Mouse (Mus musculus) adrenal gland, postnatal 10 days (tissue): ENCODE results near the gene Mfsd4b1. TPM values are rescaled to one million over a fixed set of nuclear protein-coding genes. Genes with fewer than 3 reads are reported as not detected.
"Not testable (repeated sequence)": the region's sequence is repeated elsewhere in the genome, so short reads cannot be mapped to it uniquely, and the experiment has no call there.

ENCODE experiments used
- DNase-seq: peaks from one replicate; pipeline ENCODE4 v3.0.0; 2021; ENCODE audit warnings: mixed read lengths
- total RNA-seq, 2 experiments: library from RNA; stranded (reverse); gene quantifications; 2 replicates each; pipeline ENCODE4 v1.2.3; 2021

The Mfsd4b1 gene
- total RNA-seq, 2 experiments from 2014 or later = 6.4 to 7.4 TPM

DNA sequence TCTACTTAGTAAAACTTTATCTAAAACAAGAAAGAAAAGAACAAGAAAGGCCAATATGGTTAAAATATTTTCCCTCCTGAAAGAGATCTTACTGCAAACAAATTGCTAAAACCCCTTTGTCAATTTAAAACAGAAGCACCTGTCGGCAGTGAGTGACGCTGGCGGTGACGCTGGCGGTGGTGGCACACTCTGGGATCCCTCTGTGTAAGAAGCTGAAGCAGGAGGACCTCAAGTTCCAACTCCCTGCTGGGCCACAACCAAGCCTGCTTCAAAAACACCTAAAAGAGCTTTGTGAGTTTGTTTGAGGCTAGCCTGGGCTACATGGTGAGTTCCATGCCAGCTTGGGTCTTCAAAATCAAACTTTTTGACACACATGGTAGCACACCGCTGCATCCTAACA is 9.9 kb upstream of the Mfsd4b1 start:
- DNase-seq = no peak

DNA sequence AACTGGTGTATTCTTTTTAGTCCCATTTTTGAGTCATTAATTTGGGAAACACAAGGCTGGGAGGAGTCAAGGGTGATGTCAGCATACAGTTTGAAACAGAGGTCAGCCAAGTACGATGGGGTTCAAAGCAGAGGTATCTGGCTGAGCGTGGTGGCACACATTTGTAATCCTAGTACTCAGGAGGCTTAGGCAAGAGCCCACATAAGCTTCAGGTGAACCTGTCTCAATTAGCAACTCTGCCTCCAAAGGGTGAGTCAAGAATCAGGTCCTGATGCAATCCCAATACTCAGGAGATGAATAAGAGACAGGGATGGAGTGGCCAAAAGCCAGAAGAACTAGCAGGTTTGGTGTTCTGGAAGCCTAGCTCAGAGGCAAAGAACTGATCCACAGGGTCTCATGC is 7.8 kb upstream of the Mfsd4b1 start:
- DNase-seq = no peak

DNA sequence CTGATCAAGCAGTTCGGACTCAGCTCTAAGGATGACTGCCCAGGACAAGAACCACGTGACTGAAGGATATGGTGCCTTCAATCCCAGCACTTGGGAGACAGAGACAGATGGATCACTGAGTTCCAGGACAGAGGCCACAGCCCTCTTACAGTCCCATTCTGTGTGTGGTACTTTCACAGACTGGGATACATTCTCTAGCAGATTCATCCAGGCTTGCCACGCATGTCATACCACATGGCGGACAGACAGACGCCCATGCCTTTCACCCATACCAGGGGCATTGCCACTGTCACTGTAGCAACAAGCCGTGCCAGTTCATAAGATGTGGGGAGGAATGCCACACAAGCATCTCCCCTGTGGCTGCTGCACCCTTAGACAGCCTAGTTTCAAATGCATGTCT is 5.6 kb upstream of the Mfsd4b1 start:
- DNase-seq = no peak

DNA sequence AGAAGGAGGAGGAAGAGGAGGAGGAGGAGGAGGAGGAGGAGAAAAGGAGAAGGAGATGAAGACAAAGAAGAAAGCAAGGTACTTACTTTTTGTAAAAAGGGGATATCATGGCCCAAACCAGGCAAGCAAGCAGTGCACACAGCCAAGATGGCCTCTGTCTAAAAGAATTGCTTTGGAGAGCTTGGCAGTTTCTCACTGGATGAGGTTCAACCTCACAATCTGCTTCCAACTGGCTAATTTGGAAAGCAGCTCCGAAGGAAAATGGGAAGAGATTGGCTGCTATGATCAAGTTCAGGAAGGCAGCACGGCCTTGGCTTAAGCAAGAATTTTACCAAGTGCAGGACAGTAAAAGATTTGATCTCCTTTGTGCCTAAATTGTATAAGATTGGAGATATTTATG is 4.5 kb upstream of the Mfsd4b1 start:
- no peak for DNase-seq

DNA sequence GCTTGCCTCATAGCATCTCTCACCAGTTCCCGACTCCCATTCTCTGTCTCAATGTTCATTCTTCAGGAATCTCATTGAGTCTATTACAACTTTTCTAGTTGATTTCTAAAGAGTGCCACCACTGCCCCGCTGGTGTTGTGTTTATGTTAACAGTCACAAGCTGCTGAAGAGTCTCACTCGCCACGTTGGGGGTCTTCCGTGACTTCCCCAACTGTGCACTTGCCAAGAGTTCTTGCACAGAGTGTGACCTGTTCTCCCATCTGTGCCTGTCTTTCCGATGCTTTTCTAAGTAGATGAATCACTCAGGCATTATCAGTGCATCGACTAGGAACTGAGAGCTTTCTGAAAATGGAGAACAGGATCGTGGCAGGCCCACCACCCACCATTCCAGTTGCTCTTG is 3.0 kb upstream of the Mfsd4b1 start:
- DNase-seq = no peak

DNA sequence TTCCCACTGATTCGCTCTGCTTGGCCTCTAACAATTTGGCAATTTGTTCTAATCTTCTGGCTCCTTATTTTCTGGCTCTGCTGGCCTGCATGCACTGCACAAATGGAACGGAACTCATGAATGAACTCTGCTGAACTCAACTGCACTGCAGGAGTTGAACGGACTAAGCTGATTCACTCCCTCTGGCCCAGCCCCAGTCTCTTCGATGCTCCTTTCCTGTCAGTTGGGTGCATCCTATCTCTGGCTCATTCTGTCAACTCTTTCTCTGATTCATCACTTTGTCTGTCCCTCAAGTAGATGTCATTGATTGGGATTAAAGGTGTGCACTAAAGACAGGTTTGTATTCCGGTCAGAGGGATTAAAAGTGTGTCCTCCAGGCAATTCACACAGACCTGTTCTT is 1.5 kb upstream of the Mfsd4b1 start:
- no peak for DNase-seq

DNA sequence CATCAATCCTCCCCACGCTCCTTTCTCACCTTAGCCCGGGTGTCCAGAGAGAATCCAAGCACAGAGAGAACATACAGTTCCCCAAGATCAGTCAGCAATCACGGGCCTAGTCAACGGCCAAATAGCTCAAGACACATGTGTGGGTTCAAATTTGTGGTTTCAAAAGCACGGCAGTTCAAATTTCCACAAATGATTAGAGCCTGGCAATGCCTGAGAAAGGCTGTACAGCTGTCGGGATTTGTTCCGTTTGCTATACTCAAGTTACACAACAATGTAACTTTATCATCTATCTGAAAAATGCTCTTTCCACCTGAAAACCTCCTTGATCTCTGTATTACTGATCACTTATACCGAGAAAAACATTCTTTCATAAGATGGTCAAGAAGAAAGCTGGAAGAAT is 492 bp upstream of the Mfsd4b1 start:
- DNase-seq = no peak

DNA sequence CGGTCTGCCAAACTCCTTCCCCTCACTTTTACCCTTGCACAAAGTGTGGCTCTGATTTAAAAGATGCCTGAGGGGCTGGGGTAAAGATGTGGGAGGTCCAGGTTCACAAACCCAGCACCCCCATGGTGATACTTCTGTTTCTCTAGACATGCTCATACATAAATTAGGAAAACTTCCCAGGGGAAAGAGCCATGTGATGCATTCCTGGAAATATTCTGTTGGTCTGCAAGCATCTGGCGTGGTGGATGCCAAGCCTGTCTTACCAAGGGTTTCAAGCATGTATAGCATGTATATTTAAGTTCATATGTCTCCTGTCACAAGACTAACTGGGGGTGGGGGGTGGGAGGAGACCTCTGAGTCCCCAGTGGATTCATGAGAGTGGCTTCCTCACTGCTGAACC is 4.7 kb downstream of the Mfsd4b1 start:
- DNase-seq = no peak

DNA sequence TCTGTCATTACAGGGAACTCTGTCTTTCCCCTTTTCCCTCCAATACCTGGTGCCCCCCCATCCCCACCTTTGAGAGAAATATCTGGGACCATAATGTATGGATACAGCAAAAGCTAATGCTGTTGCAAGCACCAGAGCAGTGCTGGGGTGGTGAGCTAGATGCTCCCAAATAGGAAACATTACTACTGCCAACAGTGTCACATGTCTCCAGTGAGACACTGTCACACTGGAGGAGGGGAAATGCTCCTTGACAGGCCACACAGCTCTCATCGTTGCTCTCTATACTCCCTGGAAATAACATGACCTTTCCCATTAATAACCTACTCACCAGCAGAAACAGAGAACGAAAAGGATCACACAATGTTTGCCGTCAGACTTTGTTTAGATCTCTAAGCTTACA is 5.6 kb downstream of the Mfsd4b1 start:
- no peak for DNase-seq

DNA sequence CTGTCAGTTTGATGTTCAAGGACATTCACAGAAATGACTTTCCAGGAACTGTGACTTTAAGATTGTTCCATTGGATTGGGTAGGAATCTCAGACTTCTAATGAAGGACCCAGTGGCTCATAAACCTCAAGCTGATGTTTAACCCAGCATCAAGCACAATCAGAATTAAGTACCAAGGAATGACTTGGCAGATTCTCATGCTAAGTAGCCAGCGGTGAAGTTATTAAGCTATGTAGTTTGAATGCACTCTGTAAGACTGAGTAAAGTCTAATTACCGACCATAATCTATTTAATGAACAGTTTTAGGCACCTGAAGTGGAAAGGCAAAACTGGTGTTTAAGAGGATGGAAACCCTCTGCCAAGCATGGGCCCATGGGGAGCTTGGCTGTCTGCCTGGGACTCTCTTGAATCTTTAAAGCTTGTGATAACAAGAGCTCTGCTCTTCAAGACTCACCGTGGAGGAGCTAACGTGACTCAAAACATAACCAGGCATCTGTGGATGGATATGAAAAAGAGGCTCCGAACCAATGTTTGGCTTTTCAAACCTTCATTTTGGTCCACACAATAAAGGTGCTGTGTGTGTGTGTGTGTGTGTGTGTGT is 6.7 kb downstream of the Mfsd4b1 start:
- DNase-seq = no peak

DNA sequence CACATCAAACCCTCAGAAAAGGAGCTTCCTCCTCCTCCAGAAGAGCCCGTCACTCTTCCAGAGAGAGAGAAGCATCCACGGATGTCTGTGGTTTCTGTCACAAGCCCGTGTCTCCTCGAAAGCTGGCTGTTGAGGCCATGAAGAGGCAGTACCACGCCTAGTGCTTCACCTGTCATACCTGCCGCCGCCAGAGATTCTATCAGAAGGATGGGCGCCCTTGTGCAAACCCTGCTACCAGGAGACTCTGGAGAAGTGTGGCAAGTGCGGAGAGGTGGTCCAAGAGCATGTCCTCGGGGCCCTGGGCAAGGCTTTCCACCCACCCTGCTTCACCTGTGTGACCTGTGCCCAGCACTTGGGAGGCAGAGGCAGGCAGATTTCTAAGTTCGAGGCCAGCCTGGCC is 15.5 kb downstream of the Mfsd4b1 start:
- DNase-seq = no peak

DNA sequence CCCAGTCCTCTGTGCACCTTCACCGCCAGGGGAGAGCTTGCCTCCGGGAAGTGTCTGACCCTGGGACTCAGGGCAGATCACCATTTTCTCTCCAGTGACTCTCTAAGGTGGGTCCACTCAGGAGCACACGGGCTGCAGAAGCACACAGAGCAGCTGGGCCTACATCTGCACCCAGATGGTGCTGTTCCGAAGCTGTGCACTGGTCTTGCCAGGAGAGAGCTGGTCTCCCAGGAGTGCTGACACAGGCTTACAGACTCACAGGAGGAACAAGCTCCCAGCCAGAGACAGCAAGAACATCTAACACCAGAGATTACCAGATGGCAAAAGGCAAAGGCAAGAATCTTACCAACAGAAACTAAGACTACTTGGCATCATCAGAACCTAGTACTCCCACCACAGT is 16.2 kb downstream of the Mfsd4b1 start:
- DNase-seq = not testable (repeated sequence)

DNA sequence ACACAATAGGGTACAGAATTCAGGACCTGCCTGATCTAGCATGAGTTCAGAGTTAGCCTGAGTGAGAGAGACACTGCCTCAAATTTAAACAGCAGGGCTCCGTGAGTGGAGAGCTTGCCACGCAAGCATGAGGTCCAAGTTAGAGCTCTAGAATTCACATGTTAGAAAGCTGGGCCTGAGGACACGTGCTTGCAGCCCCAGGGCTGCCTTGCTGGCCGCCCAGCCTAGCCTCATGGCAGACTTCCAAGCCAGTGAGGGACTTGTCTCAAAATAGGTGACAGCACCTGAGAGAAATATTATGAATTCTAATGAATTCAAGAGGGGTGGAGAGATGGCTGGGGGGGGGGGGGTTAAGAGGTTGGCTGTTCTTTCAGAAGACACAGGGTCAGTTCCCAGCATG is 17.1 kb downstream of the Mfsd4b1 start:
- no peak for DNase-seq

DNA sequence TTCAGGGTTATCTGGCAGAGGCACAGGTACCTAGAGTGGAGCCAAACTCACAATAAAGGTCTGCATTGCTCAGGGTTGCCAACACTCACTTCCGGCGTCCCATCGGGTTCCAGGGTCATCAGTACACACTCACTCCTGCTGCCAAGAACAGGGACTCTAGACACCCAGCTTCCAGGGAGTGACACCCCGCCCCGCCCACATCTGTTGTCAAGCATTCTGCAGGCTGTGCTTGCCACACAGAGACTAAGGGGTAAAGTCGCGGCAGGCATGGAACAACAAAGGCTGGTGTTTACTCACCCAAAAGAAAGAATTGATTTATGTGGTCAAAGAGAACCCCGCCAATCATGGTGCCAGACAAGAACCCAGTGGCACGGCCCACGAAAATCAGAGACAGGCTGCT is 18.1 kb downstream of the Mfsd4b1 start:
- peak; percentile 23 for DNase-seq

DNA sequence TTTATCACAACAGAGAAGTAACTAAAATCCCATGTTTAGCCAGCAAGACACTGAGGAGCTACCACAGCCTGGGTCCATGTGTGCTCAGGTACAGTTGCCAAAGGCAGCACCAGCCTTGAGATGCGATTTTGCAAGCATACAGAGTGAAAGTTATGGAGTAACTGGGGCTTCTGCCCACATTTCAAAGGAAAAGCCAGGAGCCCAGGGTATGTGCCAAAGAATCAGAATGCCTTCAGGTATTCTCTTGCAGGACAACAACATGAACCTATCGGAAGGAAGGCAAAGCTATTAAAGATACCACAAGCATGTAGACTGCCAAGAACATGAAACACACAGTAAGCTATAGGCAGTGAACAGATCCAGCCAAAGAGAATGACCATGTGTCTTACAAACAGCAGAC is 24.3 kb downstream of the Mfsd4b1 start:
- DNase-seq = no peak

DNA sequence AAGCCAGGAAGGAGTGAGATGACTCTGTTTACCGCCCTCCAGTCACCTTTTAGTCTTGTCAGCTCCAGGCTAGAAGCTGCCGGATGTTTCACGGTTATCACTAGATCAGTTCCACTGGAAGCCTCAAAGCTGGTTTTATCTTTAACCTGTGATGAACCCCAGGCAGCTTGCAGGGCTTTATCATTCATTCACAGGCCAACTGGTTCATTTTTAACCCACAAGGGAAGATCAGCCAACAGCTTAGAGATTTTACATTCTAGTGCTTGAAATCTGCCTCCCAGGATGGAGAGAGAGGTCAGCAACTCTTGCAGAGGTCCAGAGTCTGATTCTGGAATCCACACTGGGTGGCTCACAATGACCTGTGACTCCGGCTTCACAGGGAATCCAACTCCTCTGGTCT is 33.9 kb downstream of the Mfsd4b1 start:
- DNase-seq = no peak

DNA sequence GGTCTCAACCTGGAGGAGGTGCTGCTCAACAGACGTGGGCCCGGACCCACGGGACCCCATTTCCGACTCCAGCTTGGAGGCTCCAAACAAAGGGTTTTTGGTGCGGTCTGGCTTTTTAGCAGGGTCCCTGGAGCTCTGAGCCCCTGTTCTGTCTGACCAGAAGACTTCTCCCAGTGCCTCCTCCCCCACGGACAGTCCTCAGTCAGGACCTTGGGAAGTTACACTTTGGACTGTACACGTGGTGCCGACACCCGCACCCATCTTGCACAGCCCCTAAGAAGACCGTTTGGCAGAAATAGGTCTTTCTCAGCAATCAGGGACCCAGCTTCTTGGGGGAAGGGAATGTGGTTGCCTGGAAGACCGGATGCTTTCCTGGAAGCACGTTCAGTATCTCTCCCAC is 38.6 kb downstream of the Mfsd4b1 start, which contains the start of gene Mfsd4b5:
Gene Mfsd4b5 (minus strand): TSS at position 181 of the 400 bp plus-strand sequence.
- DNase-seq = no peak

DNA sequence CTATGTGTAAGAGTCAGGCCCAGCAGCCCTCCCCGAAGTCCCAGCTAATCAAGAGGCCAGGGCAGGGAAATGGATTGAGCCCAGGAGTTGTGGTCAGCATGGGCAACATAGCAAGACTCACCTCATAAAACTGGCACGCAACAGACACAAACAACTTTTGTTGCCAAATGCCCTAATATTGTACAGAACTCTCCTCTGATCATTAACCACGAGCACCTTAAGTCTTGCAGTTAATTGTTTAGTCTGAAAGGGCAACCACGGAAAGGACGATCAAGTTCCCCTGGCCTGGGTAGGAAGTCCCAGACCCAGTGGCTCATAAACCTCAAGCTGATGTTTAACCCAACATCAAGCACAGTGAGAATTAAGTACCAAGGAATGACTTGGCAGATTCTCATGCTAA is 42.5 kb downstream of the Mfsd4b1 start:
- DNase-seq = no peak

DNA sequence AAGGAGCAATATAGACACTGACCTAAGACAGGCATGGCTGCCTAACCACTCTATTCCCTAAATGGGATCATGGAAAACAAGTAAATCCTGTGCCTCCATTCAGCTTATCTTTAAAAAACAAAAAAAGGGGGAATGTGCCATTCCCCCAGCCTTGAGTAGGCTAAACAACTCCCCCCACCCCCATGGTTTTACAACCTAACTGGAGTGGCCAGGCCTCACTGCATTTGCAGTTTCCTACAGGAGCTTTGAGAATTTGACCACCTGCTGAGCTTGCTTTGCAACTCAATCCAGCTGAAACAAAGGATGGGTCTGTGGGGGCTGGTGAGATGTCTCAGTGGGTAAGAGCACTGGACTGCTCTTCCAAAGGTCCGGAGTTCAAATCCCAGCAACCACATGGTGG is 46.8 kb downstream of the Mfsd4b1 start:
- DNase-seq = no peak

DNA sequence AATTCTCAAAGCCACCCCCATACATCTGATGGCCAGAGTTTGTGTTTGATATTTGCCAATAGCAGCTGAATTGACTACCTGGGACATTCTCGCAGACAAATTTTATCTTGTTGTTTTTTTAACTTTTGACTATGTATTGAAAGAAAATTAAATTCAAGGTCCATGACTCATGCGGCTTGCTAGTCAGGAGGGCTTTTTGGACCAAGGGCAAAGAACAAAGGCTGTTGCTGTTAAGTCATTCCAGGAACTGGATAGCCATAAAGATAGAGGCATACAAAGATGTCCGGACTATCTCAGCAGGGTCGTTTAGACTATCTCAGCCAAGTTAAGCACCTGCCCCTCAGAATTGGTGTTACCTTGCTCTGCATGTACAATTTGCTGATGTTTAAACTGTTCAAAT is 47.7 kb downstream of the Mfsd4b1 start:
- DNase-seq = no peak

DNA sequence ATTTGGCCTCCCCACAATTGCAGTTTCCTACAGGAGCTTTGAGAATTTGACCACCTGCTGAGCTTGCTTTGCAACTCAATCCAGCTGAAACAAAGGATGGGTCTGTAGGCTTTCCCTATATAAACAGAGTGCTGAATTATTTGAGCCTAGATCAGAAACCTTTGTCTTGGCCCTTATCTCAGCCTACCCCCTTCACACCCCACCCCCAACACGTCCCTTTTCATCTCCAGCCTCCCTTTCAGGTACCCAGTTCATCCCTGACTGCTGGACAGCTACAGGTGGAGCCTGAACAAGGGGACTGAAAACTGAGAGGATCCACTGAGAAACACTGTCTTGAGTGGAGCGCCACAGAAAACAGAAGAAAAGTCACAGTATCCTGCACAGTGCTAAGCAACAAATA is 49.3 kb downstream of the Mfsd4b1 start:
- DNase-seq = no peak

DNA sequence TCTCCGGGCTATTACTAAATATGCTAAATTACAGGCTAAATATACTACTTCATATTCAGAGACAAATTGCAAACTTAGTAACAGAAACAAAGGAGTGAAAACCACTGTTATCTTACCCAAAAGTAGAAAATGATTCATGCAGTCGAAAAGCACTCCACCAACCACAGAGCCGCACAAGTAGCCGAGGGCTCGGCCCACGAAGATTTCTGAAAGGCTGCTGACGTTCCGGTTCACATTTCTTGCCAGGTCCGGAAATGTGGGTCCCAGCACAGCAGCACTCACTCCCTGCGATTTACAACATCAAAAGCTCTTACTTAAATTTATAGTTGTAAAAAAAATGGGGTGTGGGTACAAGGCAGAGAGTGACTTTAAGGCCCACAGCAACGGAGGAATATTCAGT is 50.1 kb downstream of the Mfsd4b1 start:
- no peak for DNase-seq

DNA sequence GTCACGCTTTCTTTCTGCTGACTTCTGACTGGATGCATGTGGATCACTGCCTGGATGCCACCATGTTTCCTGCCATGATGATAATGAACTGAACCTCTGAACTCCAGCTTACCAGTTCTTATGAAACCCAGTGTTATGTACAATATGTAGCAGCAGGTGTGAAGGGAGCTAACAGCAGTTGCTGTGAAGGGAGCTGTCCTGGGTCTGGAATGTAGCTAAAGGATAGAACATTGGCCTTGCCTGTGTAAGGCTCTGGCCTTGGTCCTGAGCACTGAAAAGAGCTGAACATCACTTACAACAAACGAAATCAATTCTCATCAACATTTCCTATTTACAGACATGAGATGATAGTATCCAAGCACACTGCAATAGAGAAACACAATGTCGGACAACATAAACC is 57.6 kb downstream of the Mfsd4b1 start:
- DNase-seq = no peak

DNA sequence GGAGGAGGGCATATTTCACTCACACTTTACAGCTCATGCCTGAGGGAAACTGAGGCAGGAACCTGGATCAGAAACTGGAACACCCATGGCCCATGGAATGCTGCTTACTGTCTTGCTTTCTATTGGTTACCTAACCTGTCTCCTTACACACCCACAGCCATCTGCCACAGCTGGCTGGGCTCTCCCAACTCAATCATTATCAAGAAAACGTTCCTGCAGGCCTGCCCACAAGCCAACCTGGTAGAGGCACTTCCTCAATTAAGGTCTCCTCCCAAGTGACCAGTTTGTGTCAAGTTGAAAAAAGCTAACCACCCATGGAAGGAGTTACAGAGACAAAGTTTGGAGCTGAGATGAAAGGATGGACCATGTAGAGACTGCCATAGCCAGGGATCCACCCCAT is 63.2 kb downstream of the Mfsd4b1 start:
- DNase-seq = no peak

DNA sequence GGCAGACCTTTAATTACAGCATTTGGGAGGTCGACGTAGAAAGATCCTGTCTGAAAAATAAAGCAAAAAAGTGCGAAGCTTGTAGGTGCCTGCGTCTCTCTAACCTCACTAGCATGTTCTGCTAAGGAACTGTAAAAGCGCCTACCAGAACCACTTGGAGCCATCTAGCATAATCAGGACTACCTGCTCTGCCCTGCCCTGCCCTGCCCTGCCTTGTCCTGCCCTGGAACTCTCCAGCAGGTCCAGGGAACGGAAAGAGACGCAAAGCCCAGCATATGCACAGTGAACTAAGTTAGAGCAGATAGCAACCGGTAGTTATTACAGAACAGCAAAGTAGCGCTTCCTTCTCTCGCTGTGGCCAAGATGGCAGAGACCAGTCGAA is 64.6 kb downstream of the Mfsd4b1 start:
- DNase-seq = no peak
